Mouse (Mus musculus): ENCODE measurements around the gene Bmf. TPM values are rescaled to one million over a fixed set of nuclear protein-coding genes. Genes with fewer than 3 reads are reported as not detected.

Bmf gene
- polyA plus RNA-seq, 1 experiment from 2014 or later, result 6.2 TPM

- ATAC-seq (ENCODE audit: low FRiP score), result no peak
- WGBS, result 90% methylated on average over 5 of the region's 5 CpGs
Measured at GRCm38 (mm10) chr2:118526545-118526944, 22.9 kb downstream of the Bmf start.

GRCm38 (mm10) chr2:118524811-118525210 is 24.7 kb downstream of the Bmf start:
- Histone ChIP-seq H3K4me1 (peaks cover 23% of the 10 kb centered on the region), H3K36me3 (no peaks in the 10 kb centered on the region), H3K27ac (no peak overlapping the region), H3K9ac (no peak overlapping the region), H3K9me3 (replicated peaks) (no peaks in the 10 kb centered on the region), H3K27me3 (no peaks in the 10 kb centered on the region), H3K4me3 (no peak overlapping the region), H3K4me2 (replicated peaks) (no peak overlapping the region)
- WGBS, result 86% methylated on average over 3 of the region's 3 CpGs
- ATAC-seq (ENCODE audit: low FRiP score), result no peak

More at GRCm38 (mm10) chr2:118526545-118526944, 22.9 kb downstream of the Bmf start:
- H3K9ac ChIP-seq, result no peak overlapping the region
- no peaks in the 10 kb centered on the region for H3K36me3 ChIP-seq
- no peak overlapping the region for H3K4me2 ChIP-seq (replicated peaks)
- no peak overlapping the region for H3K4me3 ChIP-seq
- H3K27ac ChIP-seq, result no peak overlapping the region
- peaks cover 30% of the 10 kb centered on the region for H3K4me1 ChIP-seq
- H3K9me3 ChIP-seq (replicated peaks), result no peaks in the 10 kb centered on the region
- H3K27me3 ChIP-seq, result no peaks in the 10 kb centered on the region

- H3K27ac ChIP-seq, result no peak overlapping the region
Measured at GRCm38 (mm10) chr2:118523163-118523730, 26.2 kb downstream of the Bmf start.

DNA sequence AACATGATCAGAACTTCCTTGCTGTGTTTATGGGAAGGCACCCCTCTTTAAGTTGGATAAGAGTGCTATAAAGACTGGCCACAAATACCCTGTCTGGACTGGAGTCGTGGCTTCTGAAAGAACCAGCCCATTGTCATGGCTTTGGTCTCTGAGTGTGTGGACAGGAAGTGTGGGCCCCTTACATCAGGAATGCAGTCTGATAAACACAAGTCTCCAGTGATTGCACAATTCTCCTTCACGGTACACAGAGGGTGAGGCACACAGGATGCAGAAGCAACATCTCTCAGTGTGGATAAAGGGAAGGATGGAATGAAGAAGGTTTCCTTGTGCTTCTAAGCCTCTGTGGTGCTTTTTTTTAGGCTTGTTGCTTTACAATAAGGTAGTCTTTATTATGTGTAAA is 27.2 kb downstream of the Bmf start:
- WGBS, result 47% methylated on average over 2 of the region's 2 CpGs
- no peak overlapping the region for H3K27ac ChIP-seq
- H3K4me1 ChIP-seq, result peaks cover 18% of the 10 kb centered on the region
- no peak overlapping the region for H3K4me2 ChIP-seq (replicated peaks)
- ATAC-seq (ENCODE audit: low FRiP score), result no peak
- H3K36me3 ChIP-seq, result no peaks in the 10 kb centered on the region
- H3K4me3 ChIP-seq, result no peak overlapping the region
- H3K9me3 ChIP-seq (replicated peaks), result no peaks in the 10 kb centered on the region
- H3K27me3 ChIP-seq, result no peaks in the 10 kb centered on the region
- no peak overlapping the region for H3K9ac ChIP-seq

More at GRCm38 (mm10) chr2:118523163-118523730, 26.2 kb downstream of the Bmf start:
- Histone ChIP-seq H3K9me3 (replicated peaks) (no peaks in the 10 kb centered on the region), H3K9ac (no peak overlapping the region), H3K4me3 (no peak overlapping the region), H3K4me1 (peaks cover 18% of the 10 kb centered on the region), H3K27me3 (no peaks in the 10 kb centered on the region), H3K36me3 (no peaks in the 10 kb centered on the region), H3K4me2 (replicated peaks) (no peak overlapping the region)
- no peak for ATAC-seq (ENCODE audit: low FRiP score)
- WGBS, result 62% methylated on average over 5 of the region's 5 CpGs

DNA sequence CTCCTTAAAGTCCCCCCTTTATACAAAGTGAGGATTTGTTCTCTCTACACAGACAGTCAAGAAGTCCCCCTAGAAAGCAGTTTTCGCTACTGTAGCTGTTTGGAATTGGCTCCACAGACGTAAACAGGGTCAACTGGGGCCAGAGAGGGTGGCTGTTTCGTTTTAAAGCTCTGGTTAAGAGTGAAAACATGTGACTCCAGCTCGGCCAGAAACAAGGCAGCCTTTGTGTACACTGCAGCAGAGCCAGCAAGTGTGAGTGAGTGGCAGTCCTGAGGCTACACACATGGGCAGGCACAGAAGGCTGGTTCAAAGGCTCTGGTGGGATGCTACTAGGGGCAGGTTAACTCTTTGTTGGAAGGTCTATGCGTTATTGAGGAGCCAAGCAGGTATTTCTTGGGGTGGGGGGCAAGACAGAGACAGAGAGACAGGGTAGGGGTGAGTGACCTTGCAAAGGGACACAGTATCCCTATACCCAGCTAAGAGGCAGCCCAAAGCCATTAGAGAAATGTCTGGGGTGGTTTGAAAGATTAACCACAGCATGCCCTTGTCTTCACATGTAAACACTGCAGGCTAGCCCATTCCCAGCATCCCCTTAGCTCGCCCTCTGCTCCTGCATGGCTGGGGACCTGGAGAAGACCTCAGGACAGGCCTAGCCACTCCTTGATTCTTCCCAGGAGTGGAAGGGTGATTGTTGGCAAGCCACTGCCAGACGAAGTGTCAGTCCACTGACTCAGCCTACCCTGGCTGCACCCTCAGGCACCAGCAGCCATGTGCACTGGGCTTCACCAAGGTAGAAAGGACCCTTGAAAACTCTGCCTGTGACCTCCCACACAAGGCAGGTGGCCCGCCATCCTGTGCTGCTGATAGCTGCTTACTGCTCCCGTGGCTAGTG is 29.2 kb downstream of the Bmf start:
- H3K9me3 ChIP-seq (replicated peaks), result no peaks in the 10 kb centered on the region
- no peak overlapping the region for H3K4me3 ChIP-seq
- H3K9ac ChIP-seq, result 0 out of 2 replicates have a peak overlapping the region, but pooled peaks have one; percentile 23
- 30% methylated on average over 9 of the region's 9 CpGs for WGBS
- H3K4me1 ChIP-seq, result peaks cover 18% of the 10 kb centered on the region
- peak; percentile 92 for ATAC-seq (ENCODE audit: low FRiP score)
- H3K4me2 ChIP-seq (replicated peaks), result no peak overlapping the region
- H3K36me3 ChIP-seq, result no peaks in the 10 kb centered on the region
- 0 out of 2 replicates have a peak, but pooled peaks cover 3% of the 10 kb centered on the region for H3K27me3 ChIP-seq
- H3K27ac ChIP-seq, result peak overlapping the region; percentile 76

DNA sequence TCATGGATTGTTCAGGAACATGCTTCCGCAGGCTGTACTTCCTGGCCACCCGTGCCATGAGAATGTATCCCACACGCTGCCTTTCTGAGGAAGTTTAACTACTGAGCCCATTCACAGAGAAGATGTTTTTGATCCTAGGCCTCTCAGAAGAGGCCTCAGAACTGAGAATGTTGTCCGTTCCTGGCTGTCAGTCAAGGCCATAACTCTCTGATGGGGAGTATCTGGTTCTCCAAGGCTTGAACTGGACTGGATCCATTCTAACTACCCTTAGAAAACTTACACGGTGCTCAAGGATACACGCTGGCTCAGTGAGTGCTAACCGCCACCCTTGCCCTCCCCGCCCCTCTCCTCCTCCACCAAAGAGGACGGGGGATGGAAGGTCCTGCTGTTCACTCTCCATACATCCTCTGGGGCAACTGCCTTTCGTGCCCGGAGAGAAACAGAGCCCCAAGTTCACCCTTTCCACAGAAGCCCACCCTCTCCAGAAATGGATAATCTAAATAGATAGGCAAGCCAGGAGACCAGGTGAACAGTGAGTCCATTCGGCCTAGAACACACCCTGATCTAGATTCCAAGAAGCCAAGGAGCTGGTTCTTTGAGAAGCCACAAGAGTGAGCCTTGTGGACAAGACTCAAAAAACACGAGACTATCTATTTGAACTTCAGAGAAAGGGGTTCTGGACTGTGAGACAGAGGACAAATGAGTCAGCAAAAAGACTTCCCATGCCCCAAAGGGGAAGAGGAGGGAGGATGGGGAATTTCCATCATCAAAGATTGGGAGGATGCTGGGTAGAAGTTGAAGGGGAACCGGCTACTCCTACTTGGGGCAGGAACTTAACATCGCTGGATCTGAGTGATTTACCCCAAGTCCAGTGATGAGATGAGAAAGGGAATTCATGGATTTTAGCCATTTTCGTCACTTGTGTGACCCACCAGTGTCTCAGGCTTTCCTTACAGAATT is 36.8 kb downstream of the Bmf start:
- no peak for ATAC-seq (ENCODE audit: low FRiP score)
- H3K4me2 ChIP-seq (replicated peaks), result no peak overlapping the region

GRCm38 (mm10) chr2:118511779-118512417 is 37.6 kb downstream of the Bmf start:
- no peak for ATAC-seq (ENCODE audit: low FRiP score)
- Histone ChIP-seq H3K4me2 (replicated peaks) (no peak overlapping the region), H3K36me3 (no peaks in the 10 kb centered on the region), H3K27ac (peak overlapping the region; percentile 26; the same call in 1 of the 2 replicates), H3K9ac (no peak overlapping the region), H3K4me3 (no peak overlapping the region), H3K27me3 (0 out of 2 replicates have a peak, but pooled peaks cover 3% of the 10 kb centered on the region), H3K4me1 (peaks cover 19% of the 10 kb centered on the region), H3K9me3 (replicated peaks) (no peaks in the 10 kb centered on the region)
- WGBS, result 60% methylated on average over 11 of the region's 11 CpGs

More for the DNA sequence above, 36.8 kb downstream of the Bmf start:
- Histone ChIP-seq H3K4me3 (no peak overlapping the region), H3K36me3 (no peaks in the 10 kb centered on the region), H3K27me3 (0 out of 2 replicates have a peak, but pooled peaks cover 3% of the 10 kb centered on the region), H3K4me1 (peaks cover 19% of the 10 kb centered on the region), H3K9ac (no peak overlapping the region), H3K9me3 (replicated peaks) (no peaks in the 10 kb centered on the region), H3K27ac (0 out of 2 replicates have a peak overlapping the region, but pooled peaks have one; percentile 12)
- WGBS, result 77% methylated on average over 16 of the region's 16 CpGs

DNA sequence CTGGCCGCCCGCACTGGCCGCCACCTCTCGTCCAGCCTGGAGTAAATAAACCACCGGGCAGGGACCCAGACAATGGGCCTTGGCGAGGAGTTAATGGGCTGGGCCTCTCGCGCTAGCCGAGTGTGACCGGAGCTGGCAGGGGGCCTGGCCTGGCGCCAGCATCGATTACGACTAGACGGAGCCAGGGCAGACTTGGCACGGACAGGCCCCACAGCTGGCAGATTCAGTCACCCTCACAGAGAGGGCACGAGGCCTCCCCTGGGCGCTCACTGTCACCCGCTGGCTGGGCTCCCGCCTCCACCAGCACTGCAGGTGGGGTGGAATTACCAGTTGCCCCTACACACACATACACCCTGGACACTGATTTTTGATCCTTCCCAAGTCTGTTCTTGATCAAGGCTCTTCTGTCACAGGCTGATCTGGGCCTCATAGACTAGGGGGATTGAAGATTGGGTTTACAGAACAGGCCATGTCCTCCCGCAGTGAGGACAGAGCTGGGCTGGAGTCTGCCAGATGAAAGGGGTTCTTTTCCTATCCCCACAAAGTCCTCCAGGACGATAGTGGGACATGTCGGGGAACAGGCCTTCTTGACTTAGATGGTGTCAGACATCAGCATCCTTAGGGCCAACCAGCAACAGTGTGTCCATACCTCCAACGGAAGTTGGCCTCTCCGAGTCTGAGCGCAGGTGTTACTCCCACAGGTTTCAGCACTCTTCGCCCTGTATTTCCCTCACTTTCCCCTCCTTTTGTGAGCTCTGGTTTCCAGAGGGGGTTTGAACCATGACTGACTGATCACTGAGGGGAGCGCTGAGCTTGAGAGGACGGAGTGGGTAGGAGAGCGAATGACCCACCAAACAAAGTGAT is 38.8 kb downstream of the Bmf start:
- Histone ChIP-seq H3K4me2 (replicated peaks) (peak overlapping the region; percentile 20), H3K27me3 (0 out of 2 replicates have a peak, but pooled peaks cover 3% of the 10 kb centered on the region), H3K9ac (0 out of 2 replicates have a peak overlapping the region, but pooled peaks have one; percentile 29), H3K36me3 (no peaks in the 10 kb centered on the region), H3K27ac (peak overlapping the region; percentile 78), H3K4me1 (peaks cover 19% of the 10 kb centered on the region), H3K9me3 (replicated peaks) (no peaks in the 10 kb centered on the region), H3K4me3 (no peak overlapping the region)
- peak; percentile 94 for ATAC-seq (ENCODE audit: low FRiP score)
- WGBS, result 32% methylated on average over 29 of the region's 29 CpGs

GRCm38 (mm10) chr2:118509688-118510446 is 39.6 kb downstream of the Bmf start:
- no peaks in the 10 kb centered on the region for H3K27me3 ChIP-seq
- no peaks in the 10 kb centered on the region for H3K36me3 ChIP-seq
- WGBS, result 45% methylated on average over 8 of the region's 8 CpGs
- H3K4me2 ChIP-seq (replicated peaks), result peak overlapping the region; percentile 20
- H3K9me3 ChIP-seq (replicated peaks), result no peaks in the 10 kb centered on the region
- ATAC-seq (ENCODE audit: low FRiP score), result no peak
- peaks cover 19% of the 10 kb centered on the region for H3K4me1 ChIP-seq
- peak overlapping the region; percentile 78 for H3K27ac ChIP-seq
- no peak overlapping the region for H3K4me3 ChIP-seq
- H3K9ac ChIP-seq, result 0 out of 2 replicates have a peak overlapping the region, but pooled peaks have one; percentile 29

DNA sequence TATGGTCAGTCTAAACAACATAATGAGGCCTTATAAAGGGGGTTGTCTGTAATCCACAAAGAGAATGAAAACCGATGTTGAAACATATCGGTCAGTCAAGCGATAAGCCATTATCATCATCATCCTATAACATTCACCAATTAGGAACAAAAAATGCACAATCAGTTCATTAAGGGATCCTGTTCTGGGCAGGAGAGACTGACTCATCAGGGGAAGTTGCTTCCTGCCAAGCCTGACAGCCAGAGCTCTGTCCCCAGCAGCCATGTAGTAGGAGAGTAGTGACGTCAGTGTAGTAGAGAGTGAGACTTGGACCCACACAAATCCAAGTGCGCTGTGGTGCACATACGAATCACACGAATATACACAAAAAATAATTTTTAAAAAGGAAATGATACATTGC is 42.4 kb downstream of the Bmf start:
- no peak overlapping the region for H3K9ac ChIP-seq
- peaks cover 19% of the 10 kb centered on the region for H3K4me1 ChIP-seq
- no peaks in the 10 kb centered on the region for H3K36me3 ChIP-seq
- no peak for ATAC-seq (ENCODE audit: low FRiP score)
- no peak overlapping the region for H3K27ac ChIP-seq
- H3K27me3 ChIP-seq, result no peaks in the 10 kb centered on the region
- WGBS, result 92% methylated on average over 7 of the region's 7 CpGs
- H3K9me3 ChIP-seq (replicated peaks), result no peaks in the 10 kb centered on the region
- H3K4me3 ChIP-seq, result no peak overlapping the region
- H3K4me2 ChIP-seq (replicated peaks), result no peak overlapping the region

Data from hindbrain, embryonic 12.5 days (tissue).